Mouse (Mus musculus) mammary gland, adult 2 months (tissue): ENCODE measurements around the gene Magi1. TPM values are rescaled to one million over a fixed set of nuclear protein-coding genes. Genes with fewer than 3 reads are reported as not detected.

Experiments used
- polyA plus RNA-seq: library from polyadenylated mRNA; depleted of rRNA; stranded (reverse); fragments of >200 nt; gene quantifications from 2 replicates; pipeline ENCODE4 v1.2.3, GENCODE M21; 2012; ENCODE audit warnings: low replicate concordance; rRNA removed

Magi1 gene
- polyA plus RNA-seq = 4.0 and 4.6 TPM in 2 replicates

GRCm38 (mm10) chr6:94283318-94284061 is at the start of gene Magi1:
Gene Magi1 (minus strand): TSS chr6:94283917.

Other genes with a start within 250 kb of the Magi1 start
- 8.9 and 9.6 TPM in 2 replicates for gene Slc25a26, start 216.4 kb upstream of the Magi1 start, polyA plus RNA-seq